Comparison of ENCODE assay signal across 21 mouse cellular contexts in genomic region chr7:68582540-68583325, GRCm38 (mm10).
"Had no signal": no experiment of that assay in that cellular context is flagged by ENCODE, and none has a peak within 500 bp of the region (broad histone marks: within the 10 kb centered on the region; RNA-seq: fewer than 3 reads in every experiment).

No protein-coding gene starts in this region.

- H3K4me2 ChIP-seq: kidney, embryonic 15.5 days; limb, embryonic 12.5 days; limb, embryonic 15.5 days; liver, embryonic 11.5 days; lung, embryonic 14.5 days; stomach, embryonic 15.5 days had no signal

- H3K4me1 ChIP-seq: kidney, embryonic 15.5 days; limb, embryonic 15.5 days; stomach, embryonic 15.5 days had no signal

- H3K9ac ChIP-seq: kidney, embryonic 15.5 days; limb, embryonic 12.5 days; limb, embryonic 15.5 days; liver, embryonic 14.5 days; liver, postnatal 0 days; lung, embryonic 14.5 days; stomach, embryonic 15.5 days had no signal

- H3K36me3 ChIP-seq: kidney, embryonic 15.5 days; limb, embryonic 12.5 days; limb, embryonic 15.5 days; stomach, embryonic 15.5 days had no signal

- ATAC-seq: inflammation-experienced regulatory T-cells, adult 6 months; liver, postnatal 0 days; lung, postnatal 0 days had no signal

- DNase-seq: kidney, adult 11 months; kidney, adult 8-10 months; kidney, postnatal 10 days; kidney, postnatal 36 days; layer of hippocampus, postnatal 36 days; left cerebral cortex, postnatal 4 days; liver, postnatal 0 days; lung, embryonic 14.5 days; right cerebral cortex, postnatal 25 days; spleen, adult 18-20 months; thymus, postnatal 25 days had no signal

- H3K9me3 ChIP-seq: kidney, embryonic 15.5 days; limb, embryonic 12.5 days; limb, embryonic 15.5 days; stomach, embryonic 15.5 days had no signal

- H3K4me3 ChIP-seq: kidney, embryonic 15.5 days; left cerebral cortex, adult 2 months; limb, embryonic 12.5 days; limb, embryonic 15.5 days; stomach, embryonic 15.5 days had no signal

- H3K27ac ChIP-seq: kidney, embryonic 15.5 days; left cerebral cortex, adult 2 months; limb, embryonic 12.5 days; limb, embryonic 15.5 days; liver, embryonic 14.5 days; macrophage; stomach, embryonic 15.5 days had no signal
